Mouse (Mus musculus) stomach, postnatal 0 days (tissue): ENCODE measurements around the gene Ip6k3. TPM values are rescaled to one million over a fixed set of nuclear protein-coding genes. Genes with fewer than 3 reads are reported as not detected.
A peak's percentile ranks its signal among the peaks of the same experiment; 100 is the strongest.

Source experiments
- ATAC-seq: fragments of 200-750 bp; cut with Nextera tagmentation; 2 replicates; pipeline ENCODE4 v1.8.0; 2017; ENCODE audit not compliant: low FRiP score, low TSS enrichment
- DNase-seq: peaks from one replicate; pipeline ENCODE4 v3.0.0-alpha.2; 2016; ENCODE audit warnings: low spot score
- H3K27ac ChIP-seq: fragments of 300-500 bp; sonication (generic); replicated peaks from 2 replicates; pipeline ENCODE4 v1.5.1; 2014; ENCODE audit warnings: mild to moderate bottlenecking, control low read depth
- H3K27me3 ChIP-seq: fragments of 300-500 bp; sonication (generic); 2 replicates; pipeline ENCODE4 v1.6.1; 2014; ENCODE audit warnings: low read length; ENCODE audit not compliant: control insufficient read depth, insufficient read depth
- H3K36me3 ChIP-seq: fragments of 300-500 bp; sonication (generic); 2 replicates; pipeline ENCODE4 v1.6.1; 2014; ENCODE audit warnings: low read length, mixed read lengths; ENCODE audit not compliant: control insufficient read depth, insufficient read depth
- H3K4me1 ChIP-seq: fragments of 300-500 bp; sonication (generic); replicated peaks from 2 replicates; pipeline ENCODE4 v1.6.1; 2014; ENCODE audit warnings: antibody characterized with exemption; ENCODE audit not compliant: control insufficient read depth, insufficient read depth
- H3K4me2 ChIP-seq: fragments of 300-500 bp; sonication (generic); replicated peaks from 2 replicates; pipeline ENCODE4 v1.6.1; 2014; ENCODE audit warnings: low read depth, mild to moderate bottlenecking, control low read depth, moderate library complexity
- H3K4me3 ChIP-seq: fragments of 300-500 bp; sonication (generic); 2 replicates; pipeline ENCODE4 v1.5.1; 2014; ENCODE audit warnings: low read depth, low read length, control low read depth
- H3K9ac ChIP-seq: fragments of 300-500 bp; sonication (generic); 2 replicates; pipeline ENCODE4 v1.6.1; 2014; ENCODE audit warnings: mild to moderate bottlenecking, low read length, control low read depth, mixed read lengths
- H3K9me3 ChIP-seq: fragments of 300-500 bp; sonication (generic); 2 replicates; pipeline ENCODE4 v1.6.1; 2016; ENCODE audit warnings: low read length; ENCODE audit not compliant: control insufficient read depth
- CTCF ChIP-seq: IDR thresholded peaks from 2 replicates; pipeline ENCODE4 v1.5.1; 2016; ENCODE audit warnings: antibody characterized with exemption, low read depth, mild to moderate bottlenecking, moderate library complexity
- EP300 ChIP-seq: optimal IDR thresholded peaks from 2 replicates; pipeline ENCODE3; 2016; ENCODE audit warnings: antibody characterized with exemption
- WGBS: fragments of 180-500 bp; shearing (Covaris S2); extraction: QIAGEN DNeasy Blood & Tissue Kit; methylation state at CpG from one replicate; pipeline ENCODE4 v1.1.7; 2014; 5-methylcytosine and 5-hydroxymethylcytosine counted together
- polyA plus RNA-seq: library from polyadenylated mRNA; unstranded; fragments of >200 nt; fragmentation: Nextera tagmentation; extraction: Ambion mirVana; gene quantifications from 2 replicates; pipeline ENCODE4 v1.2.1, GENCODE M21; 2015

Gene Ip6k3
- polyA plus RNA-seq, 1 experiment from 2014 or later: 0.13 TPM

GRCm38 (mm10) chr17:27187059-27187458, 19.5 kb upstream of the Ip6k3 start:
- ATAC-seq: no peak
- 43% methylated on average over 5 of the region's 5 CpGs for WGBS
- H3K4me3 ChIP-seq: no peak overlapping the region

DNA sequence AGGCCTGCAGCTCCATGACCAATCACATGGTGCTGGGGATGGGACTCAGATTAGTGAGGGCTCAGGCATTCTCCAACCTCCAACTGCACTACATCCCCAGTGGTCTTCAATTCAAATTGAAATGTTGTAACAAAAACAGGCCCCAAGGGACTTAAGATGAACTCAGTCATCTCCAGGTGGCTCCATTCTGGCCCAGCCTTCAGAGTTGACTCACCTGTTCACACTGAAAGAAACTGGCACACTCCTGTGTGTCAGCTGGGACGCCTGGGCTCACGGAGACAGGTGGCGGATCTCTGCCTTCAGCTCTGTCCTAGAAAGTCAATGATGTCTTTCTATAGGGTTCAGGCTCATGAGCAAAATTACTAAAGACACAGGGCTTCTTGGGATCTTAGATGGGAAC, 18.5 kb upstream of the Ip6k3 start:
- DNase-seq: no peak
- 78% methylated on average over 3 of the region's 3 CpGs for WGBS
- TF ChIP-seq CTCF (no peak), EP300 (no peak)
- no peaks in the 10 kb centered on the region for H3K4me1 ChIP-seq
- no peak overlapping the region for H3K4me3 ChIP-seq
- no peak overlapping the region for H3K27ac ChIP-seq
- no peak overlapping the region for H3K4me2 ChIP-seq
- H3K9me3 ChIP-seq: no peaks in the 10 kb centered on the region
- no peaks in the 10 kb centered on the region; the same call in 1 of the 2 replicates for H3K36me3 ChIP-seq
- no peak for ATAC-seq
- H3K9ac ChIP-seq: no peak overlapping the region
- no peaks in the 10 kb centered on the region for H3K27me3 ChIP-seq

More at GRCm38 (mm10) chr17:27187059-27187458, 19.5 kb upstream of the Ip6k3 start:
- Histone ChIP-seq H3K27ac (no peak overlapping the region), H3K36me3 (peaks cover 7% of the 10 kb centered on the region), H3K4me2 (no peak overlapping the region), H3K9me3 (no peaks in the 10 kb centered on the region), H3K9ac (no peak overlapping the region), H3K27me3 (no peaks in the 10 kb centered on the region), H3K4me1 (no peaks in the 10 kb centered on the region)
- TF ChIP-seq EP300: no peak
- TF ChIP-seq CTCF: no peak
- DNase-seq: no peak

DNA sequence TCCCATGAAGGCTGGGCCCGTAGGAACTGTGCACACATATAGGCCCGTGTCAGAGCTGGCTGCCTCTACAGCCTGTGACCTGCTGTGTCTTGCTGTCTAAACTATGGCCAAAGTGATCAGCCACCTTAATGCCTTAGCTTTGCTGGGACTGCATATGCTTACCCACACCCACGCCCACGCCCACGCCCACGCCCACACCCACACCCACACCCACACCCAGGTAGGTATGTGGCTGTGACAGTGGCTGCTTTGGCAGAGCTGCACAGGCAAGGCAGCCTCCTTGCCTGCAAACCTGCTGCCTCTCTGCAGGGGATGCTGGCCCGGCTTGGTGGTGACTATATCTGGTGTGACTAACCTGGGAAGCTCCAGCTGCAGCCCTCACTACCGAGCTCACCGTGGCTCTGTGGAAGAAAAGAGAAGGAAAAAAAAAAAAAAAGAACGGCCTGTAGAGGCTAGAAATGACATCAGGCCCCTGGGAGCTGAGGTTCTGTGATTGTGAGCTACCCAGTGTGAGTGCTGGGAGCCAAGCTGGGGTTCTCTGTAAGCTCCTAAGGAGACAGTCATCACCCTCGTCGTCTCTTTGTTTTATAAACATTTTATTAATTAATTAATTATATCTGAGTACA, 16.2 kb upstream of the Ip6k3 start:
- DNase-seq: peak; percentile 51
- H3K4me3 ChIP-seq: no peak overlapping the region
- H3K36me3 ChIP-seq: no peaks in the 10 kb centered on the region
- 65% methylated on average over 12 of the region's 12 CpGs for WGBS
- no peaks in the 10 kb centered on the region for H3K27me3 ChIP-seq
- ATAC-seq: peak; percentile 51
- H3K9me3 ChIP-seq: no peaks in the 10 kb centered on the region
- H3K4me1 ChIP-seq: no peaks in the 10 kb centered on the region
- H3K27ac ChIP-seq: no peak overlapping the region
- TF ChIP-seq EP300 (no peak), CTCF (no peak)
- H3K4me2 ChIP-seq: no peak overlapping the region
- H3K9ac ChIP-seq: no peak overlapping the region

- H3K36me3 ChIP-seq: no peaks in the 10 kb centered on the region
- H3K4me1 ChIP-seq: no peaks in the 10 kb centered on the region
- H3K4me3 ChIP-seq: no peak overlapping the region
- DNase-seq (no peak), ATAC-seq (no peak)
- H3K4me2 ChIP-seq: no peak overlapping the region
- no peak overlapping the region for H3K9ac ChIP-seq
- H3K27ac ChIP-seq: no peak overlapping the region
- TF ChIP-seq EP300: no peak
- no peak for TF ChIP-seq CTCF
- 72% methylated on average over 5 of the region's 5 CpGs for WGBS
- H3K27me3 ChIP-seq: no peaks in the 10 kb centered on the region
- no peaks in the 10 kb centered on the region for H3K9me3 ChIP-seq
These were observed 14.8 kb upstream of the Ip6k3 start for GRCm38 (mm10) chr17:27182401-27182800.

- TF ChIP-seq CTCF (peak; percentile 69), EP300 (no peak)
- no peak overlapping the region for H3K9ac ChIP-seq
- H3K36me3 ChIP-seq: no peaks in the 10 kb centered on the region
- H3K27ac ChIP-seq: no peak overlapping the region
- DNase-seq (peak; percentile 53), ATAC-seq (0 out of 2 replicates have a peak, but pooled peaks have one; percentile 33)
- no peaks in the 10 kb centered on the region for H3K9me3 ChIP-seq
- H3K27me3 ChIP-seq: no peaks in the 10 kb centered on the region
- H3K4me3 ChIP-seq: no peak overlapping the region
- 24% methylated on average over 3 of the region's 3 CpGs for WGBS
- no peak overlapping the region for H3K4me2 ChIP-seq
- no peaks in the 10 kb centered on the region for H3K4me1 ChIP-seq
These were observed 14.1 kb upstream of the Ip6k3 start for GRCm38 (mm10) chr17:27181666-27182065.

DNA sequence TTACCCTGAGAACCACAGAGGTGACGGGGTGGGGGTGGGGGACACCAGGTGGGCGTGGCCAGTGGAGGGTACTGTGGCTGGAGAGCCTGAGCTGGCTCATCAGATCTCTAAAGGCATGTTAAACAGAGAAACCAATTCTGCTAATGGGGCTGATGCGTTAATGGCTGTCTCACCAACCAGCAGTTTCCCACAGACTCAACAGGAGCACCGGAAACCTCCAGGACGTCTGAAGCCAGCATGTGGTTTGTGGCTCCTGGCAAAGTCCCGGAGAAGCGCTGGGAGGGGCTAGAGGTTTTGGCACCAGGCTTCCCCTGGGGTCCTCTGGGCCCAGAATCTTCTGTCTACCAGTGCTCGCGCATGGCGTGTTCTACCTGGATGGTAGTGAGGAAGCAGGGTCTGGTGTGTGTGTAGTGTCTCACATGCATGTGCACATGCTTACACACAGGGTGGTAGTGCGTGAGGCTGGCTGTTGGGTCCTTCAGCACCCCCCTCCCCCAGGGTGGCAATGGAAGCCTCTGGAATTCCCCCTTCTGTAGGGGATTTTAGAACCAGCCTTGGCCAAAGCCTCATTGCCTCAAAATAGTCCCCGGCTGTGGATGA, 12.2 kb upstream of the Ip6k3 start:
- Histone ChIP-seq H3K4me2 (no peak overlapping the region), H3K27me3 (no peaks in the 10 kb centered on the region), H3K36me3 (no peaks in the 10 kb centered on the region), H3K9ac (no peak overlapping the region), H3K27ac (no peak overlapping the region), H3K9me3 (no peaks in the 10 kb centered on the region), H3K4me1 (no peaks in the 10 kb centered on the region), H3K4me3 (no peak overlapping the region)
- 67% methylated on average over 12 of the region's 12 CpGs for whole genome bisulfite sequencing
- TF ChIP-seq EP300 (no peak), CTCF (no peak)
- no peak for DNase-seq
- ATAC-seq: no peak
